Mouse (Mus musculus): ENCODE results near the gene Igsf3. TPM values are rescaled to one million over a fixed set of nuclear protein-coding genes. Genes with fewer than 3 reads are reported as not detected.

Gene Igsf3
- total and polyA plus RNA-seq, 3 experiments: 0.54 to 1.0 (median 0.59) TPM

DNA sequence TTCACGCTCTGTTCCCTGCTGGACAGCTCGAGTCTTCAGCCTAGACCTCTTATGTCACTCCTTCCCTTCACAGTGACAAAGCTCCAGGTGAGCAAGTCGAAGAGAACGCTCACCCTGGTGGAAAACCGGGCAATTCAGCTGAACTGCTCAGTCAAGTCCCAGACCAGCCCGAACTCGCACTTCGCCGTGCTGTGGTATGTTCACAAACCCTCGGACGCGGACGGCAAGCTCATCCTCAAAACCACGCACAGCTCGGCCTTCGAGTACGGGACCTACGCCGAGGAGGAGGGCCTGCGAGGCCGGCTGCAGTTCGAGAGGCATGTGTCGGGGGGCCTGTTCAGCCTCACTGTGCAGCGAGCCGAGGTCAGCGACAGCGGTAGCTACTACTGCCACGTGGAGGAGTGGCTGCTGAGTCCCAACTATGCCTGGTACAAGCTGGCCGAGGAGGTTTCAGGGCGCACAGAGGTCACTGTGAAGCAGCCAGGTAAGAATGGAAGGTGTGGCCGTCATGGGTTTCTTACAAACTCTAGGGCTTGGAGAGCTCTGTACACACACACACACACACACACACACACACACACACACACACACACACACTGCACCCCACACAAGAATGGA is 74.0 kb downstream of the Igsf3 start:
- TF ChIP-seq RAD21 (IDR thresholded peaks at IDR 0.05; ENCODE audit: low read depth, low read length) (no peak), TCF12 (IDR thresholded peaks at IDR 0.05; ENCODE audit: low read depth, low read length) (no peak), RCOR1 (conservative IDR thresholded peaks at IDR 0.05; ENCODE audit: low read depth, low read length) (no peak), CHD1 (IDR thresholded peaks at IDR 0.05; ENCODE audit: low read depth, low read length) (no peak), HCFC1 (IDR thresholded peaks at IDR 0.05; ENCODE audit: low read depth, low read length) (no peak), BHLHE40 (IDR thresholded peaks at IDR 0.05; ENCODE audit: low read depth, low read length) (no peak)
- no peak overlapping the region for H3K27ac ChIP-seq (ENCODE audit: insufficient read depth, low read depth)
- no peaks in the 10 kb centered on the region for H3K79me2 ChIP-seq (replicated peaks; ENCODE audit: control insufficient read depth, extremely low read depth, insufficient read depth, poor library complexity, severe bottlenecking)
- in situ Hi-C loops (cut with MboI; ENCODE audit: low pct_ligation_motif_present, low pct_unique_long_range_greater_than_20kb, low sequenced_read_pairs) (no loop called here), dilution Hi-C loops (cut with MboI; ENCODE audit: extremely low pct_ligation_motif_present, extremely low pct_unique_long_range_greater_than_20kb, low sequenced_read_pairs) (no loop called here)
- H3K4me3 ChIP-seq (replicated peaks in 1 of 3; ENCODE audit: low read depth in 2 of 3, low read length in 2 of 3, poor library complexity in 1 of 3): no peak overlapping the region
- peaks cover 2% of the 10 kb centered on the region for H3K9me3 ChIP-seq (replicated peaks; ENCODE audit: low read length)
- H3K27me3 ChIP-seq (replicated peaks): no peaks in the 10 kb centered on the region
- H3K9ac ChIP-seq (ENCODE audit: insufficient read depth, low read depth): no peak overlapping the region
- H3K4me2 ChIP-seq (ENCODE audit: insufficient read depth, low read depth, poor library complexity, severe bottlenecking): no peak overlapping the region
- no peak for DNase-seq (ENCODE audit: extremely low read depth)
- H3K4me1 ChIP-seq (ENCODE audit: control insufficient read depth in 1 of 2, insufficient read depth in 2 of 2): peaks cover 0 to 22% of the 10 kb centered on the region in 2 experiments; a peak in 2 of 4 replicates
- peaks cover 0 to 5% of the 10 kb centered on the region in 2 experiments for H3K36me3 ChIP-seq (replicated peaks in 1 of 2; ENCODE audit: control insufficient read depth in 1 of 2, insufficient read depth in 1 of 2, low read length in 1 of 2)

DNA sequence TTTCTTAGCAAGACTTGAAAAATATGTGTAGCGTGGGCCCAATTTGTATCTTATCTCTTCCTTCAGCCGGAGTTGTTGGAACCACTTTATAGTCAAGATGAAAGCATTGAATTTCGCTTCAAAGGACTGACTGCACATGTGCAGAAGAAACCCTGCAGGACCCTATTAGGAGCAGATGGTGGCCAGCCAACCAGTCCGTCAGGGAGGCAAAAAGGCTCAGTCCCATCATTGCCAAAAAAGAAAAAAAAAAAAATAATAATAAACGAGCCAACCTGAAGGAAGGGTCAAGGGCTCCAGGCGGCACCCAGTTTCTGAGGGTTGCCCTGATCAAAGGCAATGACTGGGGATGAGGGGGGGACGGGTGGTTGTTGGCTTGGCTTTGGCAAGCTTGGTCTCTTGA is 83.7 kb downstream of the Igsf3 start:
- H3K79me2 ChIP-seq (replicated peaks; ENCODE audit: control insufficient read depth, extremely low read depth, insufficient read depth, poor library complexity, severe bottlenecking): no peaks in the 10 kb centered on the region

DNA sequence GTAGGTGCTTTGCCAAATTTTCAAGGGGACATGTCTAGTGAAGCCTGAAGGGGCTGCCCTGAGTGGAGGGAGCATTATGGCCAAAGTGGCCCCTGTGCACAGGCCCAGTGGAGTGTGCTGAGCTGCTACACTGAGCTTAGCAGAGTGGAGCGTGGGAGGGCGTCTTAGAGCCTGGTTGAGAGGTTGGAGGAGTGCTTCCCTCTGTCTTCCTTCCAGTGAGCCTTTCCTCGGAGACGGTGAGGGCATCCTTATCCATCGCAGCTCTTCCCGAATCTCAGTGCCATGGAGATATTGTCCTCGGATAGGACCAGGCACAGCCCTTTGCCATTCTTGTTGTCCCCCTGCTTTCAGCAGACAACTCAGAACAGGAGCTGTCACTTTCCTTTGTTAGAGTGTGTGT is 84.2 kb downstream of the Igsf3 start:
- in situ Hi-C loops (cut with MboI; ENCODE audit: low pct_ligation_motif_present, low pct_unique_long_range_greater_than_20kb, low sequenced_read_pairs): loop anchor here (10.0 kb wide), 3 partner anchors 86 to 486 kb away; partner anchors contain the start of gene Igsf3
- Histone ChIP-seq H3K27me3 (replicated peaks) (peaks cover under 1% of the 10 kb centered on the region), H3K36me3 (replicated peaks in 1 of 2; ENCODE audit: control insufficient read depth in 1 of 2, insufficient read depth in 1 of 2, low read length in 1 of 2) (no peaks in the 10 kb centered on the region), H3K4me3 (replicated peaks in 1 of 3; ENCODE audit: low read depth in 2 of 3, low read length in 2 of 3, poor library complexity in 1 of 3) (no peak overlapping the region), H3K4me1 (ENCODE audit: control insufficient read depth in 1 of 2, insufficient read depth in 2 of 2) (no peaks in the 10 kb centered on the region), H3K9me3 (replicated peaks; ENCODE audit: low read length) (peaks cover 6% of the 10 kb centered on the region), H3K4me2 (ENCODE audit: insufficient read depth, low read depth, poor library complexity, severe bottlenecking) (no peak overlapping the region), H3K27ac (ENCODE audit: insufficient read depth, low read depth) (no peak overlapping the region), H3K79me2 (replicated peaks; ENCODE audit: control insufficient read depth, extremely low read depth, insufficient read depth, poor library complexity, severe bottlenecking) (no peaks in the 10 kb centered on the region), H3K9ac (ENCODE audit: insufficient read depth, low read depth) (no peak overlapping the region)
- no peak for DNase-seq (ENCODE audit: extremely low read depth)
- TF ChIP-seq RCOR1 (conservative IDR thresholded peaks at IDR 0.05; ENCODE audit: low read depth, low read length) (no peak), ELF1 (IDR thresholded peaks at IDR 0.05; ENCODE audit: low read depth, low read length) (no peak), EP300 (IDR thresholded peaks at IDR 0.05; ENCODE audit: low read length) (no peak), RAD21 (IDR thresholded peaks at IDR 0.05; ENCODE audit: low read depth, low read length) (no peak), MEF2A (IDR thresholded peaks at IDR 0.05; ENCODE audit: borderline replicate concordance, low read depth, low read length) (no peak), GABPA (IDR thresholded peaks at IDR 0.05; ENCODE audit: insufficient replicate concordance, low read depth, low read length) (no peak), CHD2 (IDR thresholded peaks at IDR 0.05; ENCODE audit: low read length) (no peak), MYC (IDR thresholded peaks at IDR 0.05; ENCODE audit: low read depth, low read length) (no peak)
- dilution Hi-C loops (cut with MboI; ENCODE audit: extremely low pct_ligation_motif_present, extremely low pct_unique_long_range_greater_than_20kb, low sequenced_read_pairs): no loop called here

More for the DNA sequence above, 83.7 kb downstream of the Igsf3 start:
- no peak for DNase-seq (ENCODE audit: extremely low read depth)
- Histone ChIP-seq H3K4me2 (ENCODE audit: insufficient read depth, low read depth, poor library complexity, severe bottlenecking) (no peak overlapping the region), H3K27ac (ENCODE audit: insufficient read depth, low read depth) (no peak overlapping the region), H3K4me3 (replicated peaks in 1 of 3; ENCODE audit: low read depth in 2 of 3, low read length in 2 of 3, poor library complexity in 1 of 3) (no peak overlapping the region), H3K27me3 (replicated peaks) (no peaks in the 10 kb centered on the region), H3K36me3 (replicated peaks in 1 of 2; ENCODE audit: control insufficient read depth in 1 of 2, insufficient read depth in 1 of 2, low read length in 1 of 2) (no peaks in the 10 kb centered on the region), H3K9me3 (replicated peaks; ENCODE audit: low read length) (peaks cover 6% of the 10 kb centered on the region), H3K4me1 (ENCODE audit: control insufficient read depth in 1 of 2, insufficient read depth in 2 of 2) (no peaks in the 10 kb centered on the region), H3K9ac (ENCODE audit: insufficient read depth, low read depth) (no peak overlapping the region)
- dilution Hi-C loops (cut with MboI; ENCODE audit: extremely low pct_ligation_motif_present, extremely low pct_unique_long_range_greater_than_20kb, low sequenced_read_pairs) (no loop called here), in situ Hi-C loops (cut with MboI; ENCODE audit: low pct_ligation_motif_present, low pct_unique_long_range_greater_than_20kb, low sequenced_read_pairs) (loop anchor here (10.0 kb wide), 3 partner anchors 86 to 486 kb away; partner anchors contain the start of gene Igsf3)
- TF ChIP-seq BHLHE40 (IDR thresholded peaks at IDR 0.05; ENCODE audit: low read depth, low read length): no peak
- TF ChIP-seq NELFE (IDR thresholded peaks at IDR 0.05; ENCODE audit: low read depth, low read length): no peak
- TF ChIP-seq ELF1 (IDR thresholded peaks at IDR 0.05; ENCODE audit: low read depth, low read length): no peak
- TF ChIP-seq JUND (conservative IDR thresholded peaks at IDR 0.05; ENCODE audit: low read depth, low read length): no peak
- no peak for TF ChIP-seq TCF12 (IDR thresholded peaks at IDR 0.05; ENCODE audit: low read depth, low read length)
- no peak for TF ChIP-seq RAD21 (IDR thresholded peaks at IDR 0.05; ENCODE audit: low read depth, low read length)
- no peak for TF ChIP-seq NRF1 (IDR thresholded peaks at IDR 0.05; ENCODE audit: low read depth, low read length)
- no peak for TF ChIP-seq RCOR1 (conservative IDR thresholded peaks at IDR 0.05; ENCODE audit: low read depth, low read length)
- TF ChIP-seq JUN (IDR thresholded peaks at IDR 0.05; ENCODE audit: insufficient read depth, low read depth, low read length): no peak
- TF ChIP-seq USF2 (conservative IDR thresholded peaks at IDR 0.05; ENCODE audit: low read depth, low read length): no peak
- no peak for TF ChIP-seq HCFC1 (IDR thresholded peaks at IDR 0.05; ENCODE audit: low read depth, low read length)
- TF ChIP-seq UBTF (IDR thresholded peaks at IDR 0.05; ENCODE audit: low read depth, low read length): no peak
- TF ChIP-seq CTCF (conservative IDR thresholded peaks at IDR 0.05 in 1 of 2, IDR thresholded peaks at IDR 0.05 in 1 of 2; ENCODE audit: low read depth in 2 of 2, low read length in 2 of 2): no peak
- TF ChIP-seq GABPA (IDR thresholded peaks at IDR 0.05; ENCODE audit: insufficient replicate concordance, low read depth, low read length): no peak
